Mouse (Mus musculus) erythroid progenitor cell, adult 5-6 weeks (primary cell): Measurements from ENCODE around the gene Zdhhc6. TPM values are rescaled to one million over a fixed set of nuclear protein-coding genes. Genes with fewer than 3 reads are reported as not detected.

Experiments used
- ATAC-seq: replicated peaks from 2 replicates; pipeline ENCODE4 v1.8.0; 2016; ENCODE audit warnings: moderate number of reproducible peaks, mild to moderate bottlenecking, moderate TSS enrichment, inconsistent platforms; ENCODE audit not compliant: poor library complexity, low FRiP score, severe bottlenecking
- total RNA-seq, 2 experiments: library from RNA; stranded (forward) in 1 of 2; stranded (reverse) in 1 of 2; fragments of 150-400 nt in 1 of 2; fragments of 186-747, 209-891 nt in 1 of 2; gene quantifications; 2 replicates each; pipeline versions ENCODE4 v1.2.3 to v1.2.4; 2015 to 2017; ENCODE audit warnings: low replicate concordance in 2 of 2

Zdhhc6 gene
- total RNA-seq, 2 experiments from 2014 or later = 13.8 to 38.4 TPM

- no peak for ATAC-seq
Observed at GRCm38 (mm10) chr19:55268150-55268549, 47.7 kb downstream of the Zdhhc6 start.

GRCm38 (mm10) chr19:55266786-55267185 is 49.0 kb downstream of the Zdhhc6 start:
- ATAC-seq = no peak

- ATAC-seq = no peak
Observed at GRCm38 (mm10) chr19:55265269-55265668, 50.6 kb downstream of the Zdhhc6 start.

- no peak for ATAC-seq
Observed at GRCm38 (mm10) chr19:55260389-55261184, 55.2 kb downstream of the Zdhhc6 start.

GRCm38 (mm10) chr19:55258514-55258913 is 57.3 kb downstream of the Zdhhc6 start:
- no peak for ATAC-seq

- ATAC-seq = no peak
Observed at GRCm38 (mm10) chr19:55257656-55258375, 58.0 kb downstream of the Zdhhc6 start.

- ATAC-seq = no peak
Observed at GRCm38 (mm10) chr19:55256156-55256555, 59.7 kb downstream of the Zdhhc6 start.

GRCm38 (mm10) chr19:55254513-55255016 is 61.3 kb downstream of the Zdhhc6 start:
- ATAC-seq = no peak

GRCm38 (mm10) chr19:55253570-55254441 is 62.0 kb downstream of the Zdhhc6 start:
- ATAC-seq = peak; percentile 76

GRCm38 (mm10) chr19:55253239-55253569 is 62.6 kb downstream of the Zdhhc6 start:
- peak; percentile 45 for ATAC-seq

GRCm38 (mm10) chr19:55251383-55252124 is 64.3 kb downstream of the Zdhhc6 start, which contains the start of gene Acsl5:
Gene Acsl5 (plus strand): TSS chr19:55251938.
- ATAC-seq = no peak

GRCm38 (mm10) chr19:55250451-55250850 is 65.4 kb downstream of the Zdhhc6 start:
- no peak for ATAC-seq

- peak; percentile 58 for ATAC-seq
Observed at GRCm38 (mm10) chr19:55247991-55248520, 67.8 kb downstream of the Zdhhc6 start.

- no peak for ATAC-seq
Observed at GRCm38 (mm10) chr19:55247563-55247962, 68.3 kb downstream of the Zdhhc6 start.

GRCm38 (mm10) chr19:55244791-55245231 is 71.0 kb downstream of the Zdhhc6 start:
- ATAC-seq = no peak; the same call in 1 of the 2 replicates

- no peak for ATAC-seq
Observed at GRCm38 (mm10) chr19:55241186-55241645, 74.6 kb downstream of the Zdhhc6 start, which contains the start of gene Gucy2g. Gene Gucy2g (minus strand): TSS chr19:55241236.

- no peak for ATAC-seq
Observed at GRCm38 (mm10) chr19:55239766-55240426, 75.9 kb downstream of the Zdhhc6 start.

- ATAC-seq = no peak
Observed at GRCm38 (mm10) chr19:55236564-55236963, 79.3 kb downstream of the Zdhhc6 start.
